Mouse (Mus musculus): ENCODE data around the gene Grap2.

Gene Grap2

DNA sequence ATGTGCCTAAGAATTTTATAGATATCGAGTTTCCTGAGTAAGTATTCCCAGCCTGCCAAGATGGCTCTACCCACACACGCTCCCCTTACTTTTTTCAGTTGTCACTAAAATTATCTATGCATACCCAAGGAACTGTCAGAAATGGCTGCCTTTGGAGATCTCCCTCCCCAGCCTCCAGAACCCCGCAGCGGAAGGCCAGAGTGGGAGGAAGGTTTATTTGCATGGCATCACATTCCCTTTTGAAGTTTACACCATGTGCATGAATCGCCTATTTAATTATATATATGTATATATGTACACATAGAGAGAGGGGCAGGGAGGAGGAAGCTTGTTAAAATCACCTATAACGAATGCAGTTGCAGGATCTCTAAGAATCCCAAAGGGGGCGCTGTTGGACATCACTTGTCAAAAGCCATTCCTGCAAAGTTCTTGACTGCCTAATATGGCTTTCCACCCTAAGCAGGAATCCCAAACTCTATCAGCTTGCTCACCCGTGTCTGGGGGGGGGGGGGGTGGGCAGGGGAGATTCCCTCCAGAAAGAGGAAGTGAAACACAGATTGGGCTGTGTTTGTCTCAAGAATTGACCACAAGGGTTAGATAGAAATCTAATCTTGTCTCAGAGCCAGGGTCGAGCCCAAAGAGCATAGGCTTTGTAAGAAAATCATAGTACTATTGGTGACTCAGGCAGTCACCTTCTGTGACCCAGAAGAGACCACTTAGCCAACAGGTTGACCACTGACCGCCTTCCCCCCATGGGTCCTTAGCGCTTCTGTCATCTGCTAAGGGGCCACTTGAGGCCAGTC is 62.2 kb downstream of the Grap2 start:
- DNase-seq (ENCODE audit: low read depth, low spot score): peak; percentile 81

DNA sequence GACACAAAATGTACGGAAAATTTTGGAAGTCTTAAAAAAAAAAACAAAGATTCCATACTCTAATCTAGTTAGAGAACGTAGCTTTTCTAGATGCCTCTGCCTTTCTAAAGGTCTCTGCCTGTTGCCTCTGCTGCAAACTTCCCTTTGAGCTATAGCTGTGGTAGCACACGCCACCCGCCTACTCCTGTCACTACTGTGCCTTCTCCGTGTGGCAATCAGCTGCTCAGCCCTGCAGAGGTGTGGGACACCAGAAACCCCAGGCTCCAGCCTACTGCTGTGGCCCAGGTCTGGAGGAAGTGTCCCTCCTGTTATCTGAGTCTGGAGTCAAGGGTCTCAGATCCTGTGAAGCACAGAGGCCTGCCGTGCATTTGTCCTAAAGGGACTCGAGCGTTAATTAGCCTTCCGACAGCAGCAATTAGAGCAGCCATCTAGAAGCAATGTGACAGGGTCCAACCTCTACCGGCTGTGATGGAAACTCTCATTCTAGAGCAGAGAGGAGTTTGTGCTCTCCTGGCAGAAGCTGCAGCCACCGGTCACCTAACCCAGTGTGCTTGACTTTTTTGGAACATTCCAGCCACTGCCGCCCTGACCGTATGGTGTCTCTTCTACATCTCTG is 64.5 kb downstream of the Grap2 start:
- no peak for DNase-seq (ENCODE audit: low read depth, low spot score)

DNA sequence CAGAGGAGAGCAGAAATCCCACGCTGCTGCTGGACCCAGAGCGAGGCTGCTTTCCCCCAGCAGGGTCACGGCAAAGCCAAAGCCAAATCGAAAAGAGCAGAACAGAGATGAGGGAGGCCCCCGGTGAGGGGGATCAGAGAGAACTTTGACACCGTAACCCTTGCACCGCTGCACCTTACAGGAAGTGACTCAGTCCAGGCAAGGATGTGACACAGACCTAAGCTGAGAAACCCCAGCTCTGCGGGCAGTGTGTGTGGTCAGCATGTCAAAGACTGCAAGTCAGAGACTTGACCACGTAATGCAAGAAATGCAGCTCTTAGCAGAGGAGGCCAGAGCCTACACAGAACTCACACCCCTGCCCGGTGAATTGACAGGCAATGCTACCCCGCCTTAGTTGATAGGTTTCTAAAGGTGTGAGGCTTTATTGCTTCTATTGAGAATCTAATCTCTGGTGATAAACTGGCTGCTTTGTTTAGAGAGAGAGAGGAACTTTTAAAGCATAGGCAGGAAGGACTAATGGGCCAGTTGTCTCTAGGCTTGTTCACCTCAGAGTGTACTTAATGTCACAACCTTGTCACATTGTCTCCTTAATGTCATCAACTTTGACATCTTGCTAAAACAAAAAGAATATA is 66.8 kb downstream of the Grap2 start:
- peak; percentile 50 for DNase-seq (ENCODE audit: low read depth, low spot score)

DNA sequence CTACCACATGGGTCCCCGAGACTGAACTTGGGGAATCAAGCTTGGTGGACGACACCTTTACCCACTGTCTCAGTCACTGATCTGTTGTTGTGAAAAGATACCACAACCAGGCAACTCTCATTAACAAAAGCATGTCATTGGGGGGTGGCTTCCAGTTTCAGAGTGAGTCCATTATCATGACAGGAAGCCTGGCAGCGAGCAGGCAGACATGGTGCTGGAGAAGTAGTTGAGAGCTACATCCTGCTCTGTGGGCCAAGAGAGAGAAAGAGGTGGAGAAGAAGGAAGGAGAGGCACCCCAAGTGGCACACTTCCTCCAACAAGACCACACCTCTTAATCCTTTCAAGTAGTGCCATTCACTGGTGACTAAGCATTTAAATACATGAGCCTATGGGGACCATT is 67.5 kb downstream of the Grap2 start:
- no peak for DNase-seq (ENCODE audit: low read depth, low spot score)

DNA sequence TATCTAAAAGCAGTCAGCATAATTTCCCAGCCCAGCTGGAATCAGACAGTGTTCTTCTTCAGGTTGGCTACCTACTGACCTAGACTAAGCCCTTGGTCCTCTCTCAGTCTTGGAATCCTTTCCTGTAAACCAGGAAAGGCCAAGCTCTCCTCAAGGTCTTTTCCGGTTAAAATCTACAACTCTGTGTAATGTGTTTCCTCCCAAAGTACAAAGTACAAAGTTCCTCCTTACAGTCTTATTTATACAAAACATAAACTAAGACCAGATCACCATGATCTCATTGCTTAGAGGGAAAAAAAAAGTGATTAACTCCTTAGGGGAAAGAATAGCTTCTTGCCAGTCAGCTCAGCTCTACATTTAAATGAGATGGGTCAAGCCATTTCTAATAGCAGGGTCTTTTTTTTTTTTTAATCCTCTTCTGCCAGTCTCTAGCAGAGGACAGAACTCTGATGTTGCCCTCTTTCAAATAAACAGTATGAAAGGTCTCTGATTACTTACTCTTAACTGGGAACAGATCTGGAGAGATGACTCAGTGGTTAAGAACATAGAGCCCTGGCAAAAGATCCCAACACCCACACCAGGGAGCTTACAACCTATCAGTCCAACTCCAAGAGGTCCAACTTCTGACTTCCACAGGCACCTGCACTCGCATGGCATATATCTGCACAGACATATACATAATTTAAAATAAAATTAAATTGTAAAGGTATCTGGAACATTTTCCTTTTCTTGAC is 69.5 kb downstream of the Grap2 start:
- no peak for DNase-seq (ENCODE audit: low read depth, low spot score)

DNA sequence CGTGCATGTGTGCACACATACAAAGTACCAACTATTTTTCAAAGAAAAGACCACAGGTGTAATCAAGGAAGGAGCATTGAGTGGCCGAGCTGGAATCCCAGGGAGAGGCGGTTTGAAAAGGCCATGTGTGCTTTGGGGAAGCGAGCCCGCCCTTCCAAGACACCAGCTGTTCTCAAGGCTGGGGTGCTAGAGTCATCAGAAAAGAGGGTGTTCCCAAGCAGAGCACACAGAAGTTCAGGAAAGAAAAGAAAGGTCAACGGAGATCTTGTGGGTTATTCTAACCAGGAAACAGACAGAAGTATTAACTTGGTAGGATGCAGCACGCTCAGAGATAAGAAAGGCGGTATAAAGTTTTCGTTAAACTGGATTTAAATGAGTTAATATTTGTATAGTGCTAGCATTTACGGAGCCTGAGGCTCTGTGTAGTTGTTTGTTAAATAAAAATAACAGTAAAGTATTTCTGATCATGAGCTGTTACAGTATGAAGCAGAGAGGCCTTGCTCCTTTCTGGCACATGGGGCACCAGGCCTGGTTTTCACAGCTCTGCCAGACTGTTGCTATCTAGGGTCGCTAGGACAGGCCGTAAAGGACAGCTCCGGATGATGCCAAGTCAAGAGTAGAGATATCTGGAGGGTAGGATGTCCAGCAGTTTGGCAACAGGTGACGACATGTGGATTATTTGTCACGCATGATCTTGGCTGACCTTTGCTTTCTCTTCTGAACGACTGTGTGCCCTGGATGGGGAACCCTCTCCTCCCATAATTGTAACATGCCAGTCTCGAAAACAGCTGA is 72.8 kb downstream of the Grap2 start:
- no peak for DNase-seq (ENCODE audit: low read depth, low spot score)

DNA sequence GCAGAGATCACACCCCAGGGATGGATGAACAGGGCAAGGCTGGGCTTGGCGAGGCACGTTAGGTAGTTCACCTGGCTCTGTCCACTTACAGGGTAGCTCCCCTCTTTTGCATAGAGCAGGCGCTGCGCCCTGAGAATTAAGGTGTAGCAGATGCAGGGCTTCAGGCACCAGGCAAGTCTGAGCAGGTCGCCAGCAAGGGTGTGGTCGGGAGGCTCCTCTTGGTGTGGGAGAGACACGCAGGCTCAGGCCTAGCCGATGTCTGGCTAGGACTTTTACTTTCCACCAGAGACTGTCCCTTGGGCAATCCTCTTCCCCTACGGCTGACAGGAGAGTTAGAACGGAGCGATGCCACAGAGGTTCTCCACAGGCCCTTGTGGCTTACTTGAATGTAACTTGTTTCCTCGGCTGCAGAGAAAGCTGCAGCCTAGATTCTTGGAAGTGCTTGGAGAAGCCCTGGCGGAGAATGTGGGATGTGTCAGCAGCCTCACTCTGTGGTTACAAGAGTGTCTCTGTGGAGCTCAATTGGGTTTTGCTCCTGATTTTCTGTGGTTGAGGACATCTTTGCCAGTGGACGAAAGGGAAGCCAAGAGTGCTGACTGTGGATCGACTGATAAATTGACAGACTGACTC is 76.7 kb downstream of the Grap2 start:
- DNase-seq (ENCODE audit: low read depth, low spot score): no peak

DNA sequence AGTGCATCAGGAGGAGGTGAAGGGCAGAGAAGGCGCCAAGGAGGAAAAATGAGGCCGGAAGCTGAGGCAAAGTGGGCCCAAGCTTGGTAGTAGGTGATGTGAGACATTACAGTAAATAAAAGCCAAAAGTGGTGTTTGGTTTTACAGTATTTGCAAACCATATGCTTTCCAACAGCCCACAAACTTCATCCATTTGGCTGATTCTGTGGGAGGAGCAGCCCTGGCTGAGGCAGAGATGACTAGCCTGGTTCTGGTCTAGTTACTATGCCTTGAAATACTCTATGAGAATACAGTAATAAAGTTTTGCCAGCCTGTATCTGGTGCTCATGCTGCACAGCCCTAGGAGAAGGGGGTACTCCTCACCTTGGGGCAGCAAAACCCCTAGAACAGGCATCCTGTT is 78.0 kb downstream of the Grap2 start:
- no peak for DNase-seq (ENCODE audit: low read depth, low spot score)

DNA sequence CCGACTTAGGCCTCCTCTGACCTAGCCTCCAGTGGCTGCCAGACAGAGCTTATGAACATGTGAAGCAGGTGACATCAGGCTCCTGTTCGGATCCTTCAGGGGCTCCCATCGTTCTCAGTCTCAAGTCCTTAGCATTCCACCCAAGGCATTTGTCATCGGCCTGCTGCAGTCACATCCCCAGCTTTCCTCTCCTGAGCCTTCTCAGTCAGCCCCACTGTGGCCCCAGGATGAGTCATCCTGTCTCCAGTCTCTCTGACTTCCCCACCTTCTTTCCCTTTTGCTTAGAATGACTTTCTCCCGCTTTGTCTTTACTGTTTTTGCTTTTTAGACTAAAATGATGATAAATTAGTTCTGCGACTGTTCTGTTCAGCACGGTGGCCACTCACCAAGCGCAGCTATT is 81.5 kb downstream of the Grap2 start:
- no peak for DNase-seq (ENCODE audit: low read depth, low spot score)

DNA sequence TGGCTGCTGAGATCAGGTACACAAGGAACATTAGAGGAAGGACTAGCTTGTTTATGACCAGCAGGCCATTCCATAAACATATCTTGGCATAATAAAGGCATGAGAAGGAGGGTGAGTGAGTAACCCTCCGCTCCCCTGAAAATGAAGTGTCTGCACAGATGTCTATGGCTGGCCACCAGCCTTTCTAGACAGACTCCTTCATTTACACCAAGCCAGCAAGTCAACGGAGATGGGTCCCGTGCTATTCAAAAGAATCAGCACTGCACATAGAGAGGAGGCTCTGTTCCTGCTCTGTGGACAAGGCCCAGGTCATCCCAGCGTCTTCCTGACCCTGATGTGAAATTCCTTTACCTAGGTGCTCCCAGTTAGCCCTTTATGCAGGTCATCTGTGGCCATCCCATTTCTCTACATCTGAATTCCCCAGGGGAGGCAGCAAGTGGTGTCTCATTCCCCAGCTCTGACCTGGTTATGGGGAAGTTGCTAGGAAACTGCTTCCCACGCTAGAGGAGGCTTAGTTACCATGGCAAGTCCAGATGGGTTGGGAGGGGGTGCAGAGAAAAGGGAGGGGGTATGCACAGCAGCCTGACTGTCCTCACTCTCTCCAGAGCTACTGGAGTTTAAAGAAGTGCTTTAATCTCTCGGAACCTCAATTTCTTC is 86.5 kb downstream of the Grap2 start:
- DNase-seq (ENCODE audit: low read depth, low spot score): no peak

DNA sequence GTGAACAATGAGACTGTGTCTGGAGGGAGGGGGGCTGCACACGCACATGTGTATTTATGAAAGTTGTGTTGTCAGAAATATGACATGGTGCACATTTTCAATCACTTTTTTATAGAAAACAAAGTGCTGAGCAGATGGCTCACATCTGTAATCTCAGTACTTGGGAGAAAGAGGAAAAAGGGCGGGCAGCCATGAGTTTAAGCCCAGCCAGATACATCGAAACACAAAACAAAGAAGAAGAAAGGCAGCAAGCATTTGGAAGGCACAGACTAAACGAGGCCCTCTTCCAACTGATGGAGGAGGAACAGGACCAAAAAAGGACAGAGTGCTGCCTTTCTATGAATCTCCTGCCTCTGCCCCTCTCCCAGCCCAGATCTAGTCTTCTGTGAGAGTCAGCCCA is 88.6 kb downstream of the Grap2 start:
- DNase-seq (ENCODE audit: low read depth, low spot score): no peak

DNA sequence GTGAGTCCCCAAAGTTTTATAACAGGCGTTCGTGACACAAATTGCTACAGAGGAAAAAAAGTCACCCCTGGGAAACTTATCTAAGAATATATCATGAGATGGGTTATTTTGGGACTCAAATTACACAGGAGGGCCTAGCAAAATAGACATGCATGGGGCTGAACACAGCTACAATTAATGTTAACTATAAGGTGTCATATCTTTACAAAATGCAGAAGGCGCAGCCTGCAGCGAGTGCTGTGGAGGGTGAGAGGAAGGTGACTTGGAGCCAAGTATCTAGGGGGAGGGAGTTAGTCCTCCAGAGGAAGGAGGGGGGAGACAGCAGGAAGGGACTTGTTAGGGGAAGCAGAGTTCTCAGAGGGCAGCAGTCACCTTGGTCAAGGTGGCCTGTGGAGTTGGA is 92.0 kb downstream of the Grap2 start:
- no peak for DNase-seq (ENCODE audit: low read depth, low spot score)

DNA sequence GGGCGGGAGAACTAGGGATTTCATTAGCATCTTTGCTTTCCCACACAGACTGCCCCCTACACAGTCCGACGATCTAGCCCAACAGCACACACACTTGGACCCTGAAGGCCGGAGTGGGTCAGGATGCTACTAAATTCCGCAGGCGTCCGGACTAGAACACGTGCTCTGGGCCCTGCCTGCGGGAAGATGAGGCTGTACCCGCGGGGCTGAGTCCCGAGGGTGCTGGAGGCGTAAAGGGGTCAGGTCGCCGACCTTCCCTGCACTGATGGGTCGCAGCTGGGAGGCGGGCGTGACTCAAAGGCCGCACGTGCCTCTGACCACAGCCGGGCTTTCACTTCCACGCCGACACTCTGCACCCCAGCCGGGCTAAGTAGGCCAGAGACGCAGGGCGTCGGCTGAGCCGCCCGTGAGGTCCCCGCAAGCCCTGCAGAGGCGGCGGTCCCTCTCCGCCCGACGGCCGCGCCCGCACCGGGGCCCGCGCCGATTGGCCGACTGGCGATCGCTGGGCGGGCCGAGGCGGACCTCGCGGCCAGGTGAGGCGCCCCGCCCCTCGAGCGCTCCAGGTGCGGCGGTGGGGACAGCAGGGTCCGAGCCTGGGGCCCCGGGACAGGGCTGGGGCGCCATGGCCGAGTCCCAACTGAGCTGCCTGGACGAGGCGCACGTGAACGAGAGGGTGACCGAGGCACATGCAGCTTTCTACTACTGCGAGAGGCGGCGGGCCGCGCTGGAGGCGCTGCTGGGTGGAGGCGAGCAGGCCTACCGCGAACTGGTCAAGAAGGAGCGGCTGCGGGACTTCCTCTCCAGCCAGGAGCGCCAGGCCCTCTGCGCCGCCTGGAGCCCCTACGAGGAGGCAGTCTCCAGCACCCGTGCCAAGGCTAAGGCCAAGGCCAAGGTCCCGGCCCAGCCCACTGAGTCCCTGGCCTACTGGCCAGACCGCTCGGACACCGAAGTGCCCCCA is 99.2 kb downstream of the Grap2 start, which contains the start of gene Fam83f:
TSS of gene Fam83f (plus strand) at position 553 of the 958 bp plus-strand sequence.
- DNase-seq (ENCODE audit: low read depth, low spot score): peak; percentile 25

DNA sequence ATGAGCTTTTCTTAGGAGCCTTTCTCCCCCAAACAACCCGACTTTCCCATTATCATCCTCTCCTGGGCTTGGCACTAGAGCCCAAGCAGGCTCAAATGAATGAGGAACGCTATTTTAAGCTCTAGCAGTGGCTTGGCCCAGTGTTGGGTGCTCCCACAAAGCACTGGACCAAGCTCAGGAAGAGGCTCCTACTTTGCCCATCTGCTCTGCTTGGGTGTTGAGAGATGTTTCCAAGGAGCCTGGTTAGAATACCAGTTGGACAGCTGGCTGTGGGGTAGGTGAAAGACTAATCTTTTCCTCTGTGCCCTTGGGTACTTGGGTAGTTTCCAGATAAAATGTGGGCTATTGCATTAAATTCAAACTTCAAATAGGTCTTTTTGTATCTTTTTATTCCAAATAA is 100.4 kb downstream of the Grap2 start:
- DNase-seq (ENCODE audit: low read depth, low spot score): no peak

DNA sequence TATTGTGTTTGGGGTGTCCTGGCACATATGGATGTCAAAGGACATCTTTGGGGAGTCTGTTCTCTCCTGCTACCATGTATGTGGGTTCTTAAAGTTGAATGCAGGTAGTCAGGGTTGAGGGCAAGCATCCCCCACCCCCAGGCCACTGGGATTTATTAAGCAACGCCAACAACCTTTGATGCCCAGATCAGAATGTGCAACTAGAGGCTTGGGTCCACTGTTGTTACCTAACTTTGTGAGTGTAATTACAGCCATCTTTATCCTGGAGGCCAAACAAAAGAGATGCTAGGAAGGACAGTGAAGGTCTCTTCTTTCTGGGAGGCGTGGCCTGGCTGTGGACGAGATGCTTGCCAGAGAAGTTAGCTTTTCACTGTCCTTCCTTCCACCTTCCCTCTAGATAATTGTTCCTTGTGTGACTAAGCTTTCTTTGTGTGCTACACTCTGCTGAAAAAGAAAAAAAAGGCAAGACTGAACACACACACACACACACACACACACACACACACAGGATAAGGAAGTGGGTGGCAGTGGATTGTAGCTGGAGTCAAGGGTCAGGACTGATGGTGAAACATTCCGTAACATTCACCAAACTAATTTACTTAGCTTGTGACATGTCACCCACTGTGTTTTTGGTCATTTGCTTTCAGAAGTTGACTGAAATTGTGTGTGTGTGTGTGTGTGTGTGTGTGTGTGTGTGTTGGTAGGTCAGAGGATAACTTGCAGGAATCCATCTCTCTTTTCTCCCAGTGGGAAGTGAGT is 101.1 kb downstream of the Grap2 start:
- DNase-seq (ENCODE audit: low read depth, low spot score): no peak

DNA sequence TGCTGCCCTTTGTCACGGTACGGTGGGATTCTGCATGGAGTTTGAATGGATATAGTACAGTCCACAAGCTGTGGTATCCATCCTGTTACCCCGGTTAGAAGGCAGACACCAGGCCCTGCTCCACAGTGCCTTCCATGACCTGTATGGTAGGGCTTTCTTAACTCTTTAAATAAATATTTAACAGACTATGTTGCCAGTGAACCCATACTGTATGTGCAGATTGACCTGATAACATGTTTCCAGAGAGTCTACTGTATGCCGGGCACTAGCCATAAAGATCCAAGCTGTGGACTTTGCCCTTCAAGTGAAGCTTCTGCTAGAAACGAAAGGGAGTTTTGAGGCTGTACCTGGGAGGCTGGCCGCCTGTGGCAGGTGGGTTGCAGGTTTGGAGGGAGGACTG is 102.3 kb downstream of the Grap2 start:
- no peak for DNase-seq (ENCODE audit: low read depth, low spot score)

DNA sequence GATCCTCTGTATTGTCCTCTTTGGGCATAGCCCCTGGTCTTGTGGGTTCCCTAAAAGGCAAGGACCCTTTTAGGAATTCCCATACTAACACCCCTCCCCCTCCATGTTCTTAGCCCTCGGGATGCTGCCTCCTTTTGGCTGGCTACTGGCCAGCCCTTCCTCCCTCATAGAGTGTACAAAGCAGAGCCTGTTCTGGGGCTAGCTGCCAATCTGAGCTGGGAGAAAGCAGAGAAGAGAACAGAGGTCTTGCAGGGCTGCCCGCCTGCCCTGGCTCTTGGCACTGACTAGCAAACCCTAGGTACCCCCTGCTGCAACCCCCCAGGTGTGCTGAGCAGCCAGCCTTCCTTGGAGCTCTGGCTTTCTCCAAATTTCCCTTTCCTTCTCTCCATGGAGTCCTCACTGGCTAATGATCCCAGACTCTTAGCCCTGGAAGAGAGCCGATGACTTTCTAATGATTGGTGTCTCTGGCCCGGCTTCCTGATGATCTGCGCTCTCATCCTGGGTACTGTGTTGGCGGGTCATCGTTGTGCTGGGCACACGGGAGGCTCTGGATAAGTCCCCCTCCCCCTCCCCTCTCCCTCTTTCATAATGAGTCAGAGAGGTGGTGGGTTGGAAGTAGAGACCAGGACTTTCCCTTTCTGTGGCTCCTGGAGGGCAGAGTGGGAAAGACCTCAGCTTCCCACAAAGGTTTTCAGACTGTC is 107.3 kb downstream of the Grap2 start:
- no peak for DNase-seq (ENCODE audit: low read depth, low spot score)
